In genomic region chr8:47676224-47676623, GRCm38 (mm10) we compare ENCODE assay signal across 8 mouse cellular contexts. TPM values are rescaled to one million over a fixed set of nuclear protein-coding genes. Genes with fewer than 3 reads are reported as not detected.
DNase-seq lines count a peak whose midpoint lies in the region; ATAC-seq lines count a peak whose summit lies in the region.

No protein-coding gene starts in this region.

- peak overlapping the region; percentile 76 for H3K4me2 ChIP-seq in kidney, embryonic 16.5 days (replicated peaks; ENCODE audit: low read depth, low read length)
- H3K4me2 ChIP-seq in hindbrain, embryonic 13.5 days = peak overlapping the region; percentile 77
- peak overlapping the region; percentile 80 for H3K4me2 ChIP-seq in midbrain, embryonic 15.5 days

- no peaks in the 10 kb centered on the region for H3K27me3 ChIP-seq in kidney, embryonic 16.5 days (ENCODE audit: insufficient read depth, low read length)
- H3K27me3 ChIP-seq in hindbrain, embryonic 13.5 days = no peaks in the 10 kb centered on the region
- no peaks in the 10 kb centered on the region for H3K27me3 ChIP-seq in midbrain, embryonic 15.5 days (replicated peaks)

- peak overlapping the region; percentile 100 for H3K4me3 ChIP-seq in kidney, embryonic 16.5 days (ENCODE audit: low read length)
- peak overlapping the region; percentile 92 for H3K4me3 ChIP-seq in hindbrain, embryonic 13.5 days
- H3K4me3 ChIP-seq in midbrain, embryonic 15.5 days = peak overlapping the region; percentile 94

- no peak for DNase-seq in kidney, postnatal 14 days
- peak; percentile 22 to 31 for DNase-seq in cerebellum, postnatal 25 days
- no peak for DNase-seq in natural killer cell, adult 2 months (ENCODE audit: low spot score in 2 of 2)
- no peak for DNase-seq in right cerebral cortex, adult 18-20 months

- no peaks in the 10 kb centered on the region for H3K9me3 ChIP-seq in kidney, embryonic 16.5 days (ENCODE audit: low read length)
- no peaks in the 10 kb centered on the region for H3K9me3 ChIP-seq in hindbrain, embryonic 13.5 days
- H3K9me3 ChIP-seq in midbrain, embryonic 15.5 days = no peaks in the 10 kb centered on the region

- ATAC-seq in kidney, embryonic 16.5 days (ENCODE audit: low FRiP score, low TSS enrichment) = no peak
- no peak for ATAC-seq in hindbrain, embryonic 13.5 days (ENCODE audit: low FRiP score)
- no peak for ATAC-seq in midbrain, embryonic 15.5 days (replicated peaks)
- ATAC-seq in inflammation-experienced regulatory T-cells, adult 6 months = no peak

- H3K4me1 ChIP-seq in kidney, embryonic 16.5 days (ENCODE audit: insufficient read depth, low read length) = peaks cover 12% of the 10 kb centered on the region
- peaks cover 13% of the 10 kb centered on the region for H3K4me1 ChIP-seq in hindbrain, embryonic 13.5 days (replicated peaks)
- peaks cover 13% of the 10 kb centered on the region for H3K4me1 ChIP-seq in midbrain, embryonic 15.5 days

- peak overlapping the region; percentile 92 for H3K9ac ChIP-seq in kidney, embryonic 16.5 days (replicated peaks; ENCODE audit: low read length)
- peak overlapping the region; percentile 90 for H3K9ac ChIP-seq in hindbrain, embryonic 13.5 days
- peak overlapping the region; percentile 74; the same call in 1 of the 2 replicates for H3K9ac ChIP-seq in midbrain, embryonic 15.5 days

- 0 out of 2 replicates have a peak, but pooled peaks cover 9% of the 10 kb centered on the region for H3K36me3 ChIP-seq in kidney, embryonic 16.5 days (ENCODE audit: insufficient read depth, low read length)
- H3K36me3 ChIP-seq in hindbrain, embryonic 13.5 days = no peaks in the 10 kb centered on the region
- no peaks in the 10 kb centered on the region for H3K36me3 ChIP-seq in midbrain, embryonic 15.5 days (replicated peaks)

- WGBS in kidney, embryonic 16.5 days = 1% methylated on average over 15 of the region's 15 CpGs
- WGBS in hindbrain, embryonic 13.5 days = 2% methylated on average over 15 of the region's 15 CpGs
- under 1% methylated on average over 15 of the region's 15 CpGs for WGBS in midbrain, embryonic 15.5 days

- peak overlapping the region; percentile 99 for H3K27ac ChIP-seq in kidney, embryonic 16.5 days (ENCODE audit: low read length)
- H3K27ac ChIP-seq in hindbrain, embryonic 13.5 days = no peak overlapping the region
- peak overlapping the region; percentile 94 for H3K27ac ChIP-seq in midbrain, embryonic 15.5 days

RNA-seq across cellular contexts. Expression of gene Ing2, which starts 0.9 kb away (rescaled TPM):
- polyA plus RNA-seq in kidney, embryonic 16.5 days (2015; fragmentation: Nextera tagmentation; extraction: Ambion mirVana) = 9.9 and 11.6 TPM in 2 replicates
- 5.6 and 6.2 TPM in 2 replicates for polyA plus RNA-seq in hindbrain, embryonic 13.5 days (2015; fragmentation: Nextera tagmentation; extraction: Ambion mirVana)
- 6.1 and 6.2 TPM in 2 replicates for polyA plus RNA-seq in midbrain, embryonic 15.5 days (2015; fragmentation: Nextera tagmentation; extraction: Ambion mirVana)
- 1 to 10 TPM; 6.3 to 9.3 (median 8.0) TPM for polyA plus RNA-seq in inflammation-experienced regulatory T-cells, adult 6 months (2017; shearing (Covaris generic))

RNA-seq across cellular contexts. Expression of gene Cdkn2aip, which starts 37.5 kb away (rescaled TPM):
- 28.0 and 28.8 TPM in 2 replicates for polyA plus RNA-seq in kidney, embryonic 16.5 days (2015; fragmentation: Nextera tagmentation; extraction: Ambion mirVana)
- polyA plus RNA-seq in hindbrain, embryonic 13.5 days (2015; fragmentation: Nextera tagmentation; extraction: Ambion mirVana) = 41.0 and 41.4 TPM in 2 replicates
- 35.1 and 35.8 TPM in 2 replicates for polyA plus RNA-seq in midbrain, embryonic 15.5 days (2015; fragmentation: Nextera tagmentation; extraction: Ambion mirVana)
- polyA plus RNA-seq in inflammation-experienced regulatory T-cells, adult 6 months (2017; shearing (Covaris generic)) = 10 to 100 TPM; 14.9 to 17.6 (median 15.4) TPM

Comparison
In these comparisons a context has a peak if more than half of its experiments do, and no peak if none do; other contexts are left out.
1. DNase-seq: peak in cerebellum, postnatal 25 days (2 of 2); none in kidney, postnatal 14 days (single experiment), natural killer cell, adult 2 months (0 of 2) and right cerebral cortex, adult 18-20 months (single experiment).
2. Peak in every context shown above with its lines, with median percentiles within 50 percentile points of each other: H3K4me2 ChIP-seq, H3K4me3 ChIP-seq and H3K9ac ChIP-seq.